Mouse (Mus musculus): ENCODE results near the gene Rin2. TPM values are rescaled to one million over a fixed set of nuclear protein-coding genes. Genes with fewer than 3 reads are reported as not detected.

Rin2 gene
- total and polyA plus RNA-seq, 2 experiments from 2014 or later = 9.9 to 12.7 TPM

DNA sequence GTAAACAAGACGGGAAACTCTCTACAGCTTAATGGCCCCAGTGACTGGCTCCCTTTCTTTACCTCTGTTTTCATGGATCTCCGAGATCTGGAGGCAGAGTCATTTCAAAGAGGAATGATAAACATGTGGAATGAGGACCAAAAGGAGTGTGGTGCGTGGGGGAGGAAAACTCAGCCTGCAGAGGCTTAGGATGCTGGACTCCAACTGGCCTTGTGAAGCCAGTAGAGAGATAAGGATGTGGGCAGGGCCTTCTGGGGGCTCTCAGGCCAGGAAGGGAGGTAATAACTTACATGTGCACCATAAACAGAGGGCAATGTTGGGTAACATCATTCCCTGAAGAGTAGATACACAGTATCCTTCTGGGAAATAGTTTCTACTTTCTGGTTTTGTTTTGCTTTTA is 7.9 kb downstream of the Rin2 start:
- TF ChIP-seq CTCF (IDR thresholded peaks at IDR 0.05; ENCODE audit: low read depth) = no peak
- DNase-seq = no peak
- Histone ChIP-seq H3K4me1 (ENCODE audit: insufficient read depth) (no peaks in the 10 kb centered on the region), H3K4me2 (ENCODE audit: low read depth) (no peak overlapping the region), H3K36me3 (ENCODE audit: insufficient read depth) (no peaks in the 10 kb centered on the region), H3K9ac (no peak overlapping the region), H3K4me3 (ENCODE audit: low read depth, low read length) (no peak overlapping the region), H3K9me3 (ENCODE audit: low read length) (no peaks in the 10 kb centered on the region), H3K27me3 (ENCODE audit: insufficient read depth, low read length) (no peaks in the 10 kb centered on the region), H3K27ac (ENCODE audit: low read depth, low read length) (no peak overlapping the region)
- ATAC-seq = no peak
- WGBS = 78% methylated on average over 3 of the region's 3 CpGs

DNA sequence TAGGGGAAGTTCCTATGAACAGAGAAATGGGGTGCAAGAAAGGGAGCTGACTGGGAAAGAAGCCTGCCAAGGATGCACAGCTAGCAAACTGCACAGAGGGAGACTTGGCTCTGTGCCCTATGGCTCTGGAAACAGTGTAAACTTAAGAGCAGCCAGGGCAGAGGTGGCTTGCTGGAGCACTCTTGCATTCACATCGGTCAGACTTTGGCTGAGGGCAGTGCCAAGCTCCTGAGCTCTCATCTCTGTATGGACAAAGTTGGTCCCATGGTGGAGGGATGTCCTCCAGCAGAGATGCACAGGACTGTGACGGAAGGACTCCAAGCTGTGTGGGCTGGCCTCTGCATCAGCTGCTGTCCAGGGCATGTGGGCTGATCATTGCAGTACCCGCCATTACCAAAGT is 8.5 kb downstream of the Rin2 start:
- H3K27ac ChIP-seq (ENCODE audit: low read depth, low read length) = no peak overlapping the region
- no peak overlapping the region for H3K9ac ChIP-seq
- no peak for ATAC-seq
- 67% methylated on average over 3 of the region's 3 CpGs for WGBS
- no peaks in the 10 kb centered on the region for H3K36me3 ChIP-seq (ENCODE audit: insufficient read depth)
- H3K9me3 ChIP-seq (ENCODE audit: low read length) = no peaks in the 10 kb centered on the region
- no peak overlapping the region for H3K4me3 ChIP-seq (ENCODE audit: low read depth, low read length)
- no peak overlapping the region for H3K4me2 ChIP-seq (ENCODE audit: low read depth)
- no peaks in the 10 kb centered on the region for H3K4me1 ChIP-seq (ENCODE audit: insufficient read depth)
- no peaks in the 10 kb centered on the region for H3K27me3 ChIP-seq (ENCODE audit: insufficient read depth, low read length)
- DNase-seq = no peak
- TF ChIP-seq CTCF (IDR thresholded peaks at IDR 0.05; ENCODE audit: low read depth) = no peak

DNA sequence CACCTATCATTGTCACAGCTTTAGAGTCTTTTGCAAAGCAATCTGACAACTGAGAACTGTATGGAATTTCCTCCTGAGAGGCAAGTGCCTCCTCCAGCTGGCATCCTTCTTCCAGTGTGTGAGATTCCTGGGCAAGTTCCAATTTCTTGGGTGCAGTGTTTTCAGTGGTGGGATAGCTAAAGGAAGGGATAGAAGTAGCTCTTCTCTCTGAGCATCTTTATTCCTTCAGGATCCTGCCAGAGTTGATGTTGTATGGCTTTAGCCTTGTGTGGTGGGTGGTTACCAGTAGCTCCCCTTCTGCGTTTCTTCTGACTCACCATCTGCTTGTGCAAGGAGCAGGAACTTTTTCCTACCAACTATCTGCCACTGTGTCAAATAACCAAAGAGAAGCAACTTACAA is 9.1 kb downstream of the Rin2 start:
- DNase-seq (peak; percentile 37), ATAC-seq (no peak)
- WGBS = 82% methylated on average over 1 of the region's 1 CpGs

DNA sequence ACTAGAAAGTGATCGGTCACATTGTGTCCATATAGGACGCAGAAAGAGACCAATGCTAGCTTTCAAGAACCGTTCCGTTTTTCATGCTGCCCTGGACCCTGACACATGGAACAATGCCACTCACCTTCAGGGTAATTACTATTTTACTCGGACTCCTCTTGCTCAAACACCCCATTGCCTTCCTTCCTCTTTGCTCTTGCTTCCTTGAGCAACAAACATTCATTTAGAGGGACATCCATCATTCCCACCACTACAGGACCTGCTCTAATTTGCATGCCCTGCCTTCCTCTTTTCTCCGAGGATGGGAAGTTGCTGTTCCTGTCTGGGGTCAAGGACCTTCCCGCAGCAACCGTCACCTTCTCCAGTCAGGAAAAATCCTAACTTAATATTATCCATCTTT is 9.9 kb downstream of the Rin2 start:
- no peak for ATAC-seq
- Histone ChIP-seq H3K4me3 (ENCODE audit: low read depth, low read length) (no peak overlapping the region), H3K9ac (no peak overlapping the region), H3K27ac (ENCODE audit: low read depth, low read length) (no peak overlapping the region), H3K36me3 (ENCODE audit: insufficient read depth) (no peaks in the 10 kb centered on the region), H3K9me3 (ENCODE audit: low read length) (no peaks in the 10 kb centered on the region), H3K4me1 (ENCODE audit: insufficient read depth) (no peaks in the 10 kb centered on the region), H3K27me3 (ENCODE audit: insufficient read depth, low read length) (no peaks in the 10 kb centered on the region), H3K4me2 (ENCODE audit: low read depth) (no peak overlapping the region)
- TF ChIP-seq CTCF (IDR thresholded peaks at IDR 0.05; ENCODE audit: low read depth) = no peak
- DNase-seq = no peak
- 90% methylated on average over 8 of the region's 8 CpGs for WGBS

More for the DNA sequence above, 9.1 kb downstream of the Rin2 start:
- no peak for TF ChIP-seq CTCF (IDR thresholded peaks at IDR 0.05; ENCODE audit: low read depth)
- Histone ChIP-seq H3K4me1 (ENCODE audit: insufficient read depth) (no peaks in the 10 kb centered on the region), H3K9me3 (ENCODE audit: low read length) (no peaks in the 10 kb centered on the region), H3K4me2 (ENCODE audit: low read depth) (no peak overlapping the region), H3K4me3 (ENCODE audit: low read depth, low read length) (no peak overlapping the region), H3K27ac (ENCODE audit: low read depth, low read length) (no peak overlapping the region), H3K36me3 (ENCODE audit: insufficient read depth) (no peaks in the 10 kb centered on the region), H3K9ac (no peak overlapping the region), H3K27me3 (ENCODE audit: insufficient read depth, low read length) (no peaks in the 10 kb centered on the region)

DNA sequence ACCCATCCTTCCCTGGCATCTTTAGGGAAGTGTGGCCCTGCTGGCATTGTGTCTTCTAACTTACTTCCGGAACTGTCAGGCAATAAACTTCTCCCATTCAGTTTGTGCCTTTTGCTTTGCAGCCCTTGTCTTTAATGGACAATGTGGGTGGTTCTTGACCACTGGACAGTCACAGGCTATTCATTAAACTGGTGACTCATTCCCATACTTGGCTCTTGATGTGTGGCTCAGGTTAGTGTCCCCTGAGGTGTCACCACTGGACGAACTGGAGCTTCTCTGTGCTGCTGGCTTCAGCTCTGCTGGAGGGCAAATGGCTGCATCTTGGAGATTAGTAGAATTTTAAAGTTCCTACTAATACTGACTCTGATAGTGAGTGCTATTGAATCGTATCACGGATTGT is 11.0 kb downstream of the Rin2 start:
- H3K4me2 ChIP-seq (ENCODE audit: low read depth) = no peak overlapping the region
- no peaks in the 10 kb centered on the region for H3K27me3 ChIP-seq (ENCODE audit: insufficient read depth, low read length)
- no peaks in the 10 kb centered on the region for H3K36me3 ChIP-seq (ENCODE audit: insufficient read depth)
- DNase-seq = no peak
- no peaks in the 10 kb centered on the region for H3K4me1 ChIP-seq (ENCODE audit: insufficient read depth)
- no peak for TF ChIP-seq CTCF (IDR thresholded peaks at IDR 0.05; ENCODE audit: low read depth)
- WGBS = 90% methylated on average over 4 of the region's 4 CpGs
- no peak overlapping the region for H3K27ac ChIP-seq (ENCODE audit: low read depth, low read length)
- H3K4me3 ChIP-seq (ENCODE audit: low read depth, low read length) = no peak overlapping the region
- no peak for ATAC-seq
- H3K9me3 ChIP-seq (ENCODE audit: low read length) = no peaks in the 10 kb centered on the region
- no peak overlapping the region for H3K9ac ChIP-seq

DNA sequence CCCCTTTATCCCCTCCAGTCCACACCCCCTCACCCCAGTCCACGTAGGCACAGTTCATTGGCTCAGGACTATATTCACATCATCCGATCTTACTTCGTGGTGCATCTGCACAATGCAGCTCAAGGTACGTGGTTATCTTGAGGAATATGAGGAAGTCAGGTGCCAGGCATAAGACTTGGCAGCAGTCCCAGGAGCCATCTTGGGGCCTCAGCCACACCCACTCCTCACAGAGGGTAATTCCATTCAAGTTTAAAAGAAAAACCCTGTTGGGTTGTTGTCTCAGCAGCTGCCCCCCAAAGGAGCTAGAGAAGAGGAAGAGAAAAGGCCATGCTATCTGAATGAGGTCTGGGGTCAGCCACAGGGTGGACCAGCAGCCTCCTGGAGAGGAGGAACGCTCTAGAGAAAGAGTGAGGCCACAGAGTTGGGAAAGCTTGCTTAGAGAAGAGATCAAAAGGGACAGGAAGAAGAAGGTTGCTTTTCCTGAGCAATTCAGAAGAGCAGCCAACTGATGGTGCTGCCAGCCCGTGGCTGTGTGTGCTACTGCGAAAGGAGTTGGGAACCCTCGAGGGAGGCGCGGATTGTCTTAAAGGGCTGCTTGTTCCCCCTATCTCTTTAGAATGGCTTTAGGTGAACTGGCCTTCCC is 16.5 kb downstream of the Rin2 start:
- DNase-seq (no peak), ATAC-seq (no peak)
- Histone ChIP-seq H3K4me1 (ENCODE audit: insufficient read depth) (no peaks in the 10 kb centered on the region), H3K27ac (ENCODE audit: low read depth, low read length) (no peak overlapping the region), H3K4me2 (ENCODE audit: low read depth) (no peak overlapping the region), H3K9ac (no peak overlapping the region), H3K4me3 (ENCODE audit: low read depth, low read length) (no peak overlapping the region), H3K27me3 (ENCODE audit: insufficient read depth, low read length) (no peaks in the 10 kb centered on the region), H3K9me3 (ENCODE audit: low read length) (no peaks in the 10 kb centered on the region), H3K36me3 (ENCODE audit: insufficient read depth) (no peaks in the 10 kb centered on the region)
- no peak for TF ChIP-seq CTCF (IDR thresholded peaks at IDR 0.05; ENCODE audit: low read depth)
- 79% methylated on average over 10 of the region's 10 CpGs for WGBS

DNA sequence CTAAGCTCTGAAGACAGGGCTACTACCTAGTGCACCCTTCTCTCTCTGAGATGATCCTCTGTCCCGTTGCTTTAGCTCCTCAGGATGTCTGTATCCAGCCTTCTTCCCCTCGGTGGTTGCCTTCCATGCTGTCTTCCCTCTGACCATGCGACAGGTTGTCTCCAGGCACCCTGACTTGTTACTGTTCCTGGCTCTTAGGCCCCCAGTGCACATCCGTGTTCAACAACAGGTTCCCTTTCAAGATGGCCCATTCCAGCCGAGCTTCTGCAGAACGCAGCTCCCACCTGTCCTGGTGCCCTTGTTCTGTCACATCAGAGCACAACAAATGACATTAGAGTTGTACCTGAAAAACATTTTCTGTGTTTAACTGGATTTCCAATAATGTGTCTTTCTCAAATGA is 22.1 kb downstream of the Rin2 start:
- DNase-seq = no peak
- H3K4me1 ChIP-seq (ENCODE audit: insufficient read depth) = no peaks in the 10 kb centered on the region
- no peak overlapping the region for H3K9ac ChIP-seq
- no peak for TF ChIP-seq CTCF (IDR thresholded peaks at IDR 0.05; ENCODE audit: low read depth)
- no peaks in the 10 kb centered on the region for H3K36me3 ChIP-seq (ENCODE audit: insufficient read depth)
- H3K4me3 ChIP-seq (ENCODE audit: low read depth, low read length) = no peak overlapping the region
- 90% methylated on average over 6 of the region's 6 CpGs for WGBS
- no peak overlapping the region for H3K27ac ChIP-seq (ENCODE audit: low read depth, low read length)
- no peak overlapping the region for H3K4me2 ChIP-seq (ENCODE audit: low read depth)
- no peak for ATAC-seq
- H3K27me3 ChIP-seq (ENCODE audit: insufficient read depth, low read length) = no peaks in the 10 kb centered on the region
- no peaks in the 10 kb centered on the region for H3K9me3 ChIP-seq (ENCODE audit: low read length)

Data from forebrain, postnatal 0 days (tissue).